22 mouse cellular contexts compared by ENCODE assay signal in genomic region chr11:121015472-121015871, GRCm38 (mm10). TPM values are rescaled to one million over a fixed set of nuclear protein-coding genes. Genes with fewer than 3 reads are reported as not detected.
DNase-seq lines count a peak whose midpoint lies in the region; ATAC-seq and TF ChIP-seq lines count a peak whose summit lies in the region.
"Had no signal": no experiment of that assay in that cellular context is flagged by ENCODE, and none has a peak within 500 bp of the region (broad histone marks: within the 10 kb centered on the region; RNA-seq: fewer than 3 reads in every experiment).

No protein-coding gene starts in this region.

- H3K4me2 ChIP-seq in kidney, postnatal 0 days (ENCODE audit: low read length): 0 out of 2 replicates have a peak overlapping the region, but pooled peaks have one; percentile 41
- H3K4me2 ChIP-seq in intestine, embryonic 14.5 days (ENCODE audit: low read length): peak overlapping the region; percentile 46

- H3K4me1 ChIP-seq in heart, embryonic 10.5 days: peaks cover 16% of the 10 kb centered on the region
- H3K4me1 ChIP-seq in kidney, postnatal 0 days (replicated peaks; ENCODE audit: insufficient read depth, low read length): no peaks in the 10 kb centered on the region
- H3K4me1 ChIP-seq in intestine, embryonic 14.5 days (replicated peaks; ENCODE audit: control insufficient read depth, insufficient read depth, low read length): peaks cover 6% of the 10 kb centered on the region
- H3K4me1 ChIP-seq: hindbrain, embryonic 15.5 days had no signal

- H3K4me3 ChIP-seq in heart, embryonic 10.5 days: no peak overlapping the region
- H3K4me3 ChIP-seq in kidney, postnatal 0 days (replicated peaks; ENCODE audit: low read depth, low read length): no peak overlapping the region
- H3K4me3 ChIP-seq in intestine, embryonic 14.5 days (ENCODE audit: low read depth, low read length): no peak overlapping the region

- 47% methylated on average over 6 of the region's 6 CpGs for WGBS in heart, embryonic 10.5 days
- WGBS in kidney, postnatal 0 days: 50% methylated on average over 6 of the region's 6 CpGs
- WGBS in intestine, embryonic 14.5 days: 33% methylated on average over 6 of the region's 6 CpGs

- TF ChIP-seq CTCF in kidney, postnatal 0 days (IDR thresholded peaks at IDR 0.05; ENCODE audit: low read depth): no peak

- no peaks in the 10 kb centered on the region for H3K36me3 ChIP-seq in heart, embryonic 10.5 days
- H3K36me3 ChIP-seq in kidney, postnatal 0 days (ENCODE audit: insufficient read depth, low read length): no peaks in the 10 kb centered on the region
- H3K36me3 ChIP-seq in intestine, embryonic 14.5 days (ENCODE audit: control insufficient read depth, insufficient read depth, low read length): no peaks in the 10 kb centered on the region
- H3K36me3 ChIP-seq: embryonic facial prominence, embryonic 15.5 days; G1E; hindbrain, embryonic 15.5 days had no signal

- H3K9me3 ChIP-seq in heart, embryonic 10.5 days: no peaks in the 10 kb centered on the region
- no peaks in the 10 kb centered on the region for H3K9me3 ChIP-seq in kidney, postnatal 0 days (replicated peaks; ENCODE audit: low read length)
- no peaks in the 10 kb centered on the region for H3K9me3 ChIP-seq in intestine, embryonic 14.5 days (ENCODE audit: control insufficient read depth, low read length)
- H3K9me3 ChIP-seq: embryonic facial prominence, embryonic 15.5 days; G1E; hindbrain, embryonic 15.5 days had no signal

- ATAC-seq in kidney, postnatal 0 days (replicated peaks; ENCODE audit: low FRiP score, low read depth): no peak
- ATAC-seq in intestine, embryonic 14.5 days (replicated peaks; ENCODE audit: low FRiP score, low TSS enrichment, low read depth): no peak

- H3K27me3 ChIP-seq in heart, embryonic 10.5 days (ENCODE audit: insufficient read depth, poor library complexity, severe bottlenecking): peaks cover 35% of the 10 kb centered on the region
- no peaks in the 10 kb centered on the region for H3K27me3 ChIP-seq in kidney, postnatal 0 days (ENCODE audit: insufficient read depth, low read length)
- no peaks in the 10 kb centered on the region for H3K27me3 ChIP-seq in intestine, embryonic 14.5 days (replicated peaks; ENCODE audit: control insufficient read depth, insufficient read depth, low read length)
- H3K27me3 ChIP-seq: embryonic facial prominence, embryonic 15.5 days; hindbrain, embryonic 15.5 days had no signal

- 0 out of 2 replicates have a peak overlapping the region, but pooled peaks have one; percentile 29 for H3K27ac ChIP-seq in heart, embryonic 10.5 days
- H3K27ac ChIP-seq in kidney, postnatal 0 days: no peak overlapping the region
- peak overlapping the region; percentile 43 for H3K27ac ChIP-seq in intestine, embryonic 14.5 days (ENCODE audit: low read depth)
- H3K27ac ChIP-seq: embryonic facial prominence, embryonic 15.5 days; hindbrain, embryonic 15.5 days; liver, embryonic 14.5 days had no signal

- intact Hi-C loops in heart, postnatal 14 days (cut with DNase I): no loop called here
- intact Hi-C loops in gastrocnemius, postnatal 36 days (cut with DNase I): loop anchor here (5.0 kb wide), 1 partner anchor 187 kb away; the partner anchor contains the start of genes Hexdc and Ogfod3
- intact Hi-C loops in left cerebral cortex, postnatal 25 days (cut with DNase I): no loop called here

- H3K9ac ChIP-seq in kidney, postnatal 0 days (ENCODE audit: low read depth, low read length): no peak overlapping the region
- no peak overlapping the region for H3K9ac ChIP-seq in intestine, embryonic 14.5 days (ENCODE audit: low read length)
- H3K9ac ChIP-seq: embryonic facial prominence, embryonic 15.5 days; hindbrain, embryonic 15.5 days; liver, embryonic 14.5 days had no signal

- DNase-seq in heart, embryonic 10.5 days (ENCODE audit: low spot score): no peak
- DNase-seq in heart, postnatal 14 days: no peak
- no peak for DNase-seq in kidney, postnatal 0 days (ENCODE audit: low spot score)
- no peak for DNase-seq in kidney, postnatal 25 days
- DNase-seq in intestine, embryonic 14.5 days (ENCODE audit: low spot score): no peak
- peak; percentile 62 for DNase-seq in lung, postnatal 10 days
- no peak for DNase-seq in gastrocnemius, postnatal 36 days
- DNase-seq in left cerebral cortex, postnatal 25 days (ENCODE audit: low spot score in 2 of 2): no peak
- DNase-seq: gastrocnemius, postnatal 10 days had no signal

RNA-seq across cellular contexts. Expression of gene Cd7, which starts 23.7 kb away (rescaled TPM):
- not detected in 2 replicates for polyA plus RNA-seq in heart, embryonic 10.5 days (2016; fragmentation: Nextera tagmentation; extraction: Ambion mirVana)
- under 1 TPM in 1 of 2 experiments, not detected in 1; 0.29 TPM for total RNA-seq in heart, postnatal 14 days (2021)
- polyA plus RNA-seq in kidney, postnatal 0 days (2015; fragmentation: Nextera tagmentation; extraction: Ambion mirVana): 0.16 and 0.23 TPM in 2 replicates
- polyA plus RNA-seq in intestine, embryonic 14.5 days (2014; fragmentation: Nextera tagmentation; extraction: Ambion mirVana): 2.9 and 4.1 TPM in 2 replicates
- total RNA-seq in gastrocnemius, postnatal 36 days (2021): not detected
- 1 to 10 TPM; 1.6 to 1.7 TPM for total RNA-seq in left cerebral cortex, postnatal 25 days (2021)
- total RNA-seq: G1E; gastrocnemius, postnatal 10 days; layer of hippocampus, adult 2 months; layer of hippocampus, postnatal 36 days had no signal
- polyA plus RNA-seq: G1E; hindbrain, embryonic 15.5 days; midbrain, embryonic 14.5 days had no signal

RNA-seq across cellular contexts. Expression of gene Csnk1d, which starts 24.3 kb away (rescaled TPM):
- 85.2 and 99.8 TPM in 2 replicates for polyA plus RNA-seq in heart, embryonic 10.5 days (2016; fragmentation: Nextera tagmentation; extraction: Ambion mirVana)
- total RNA-seq in heart, postnatal 14 days (2021): 10 to 100 TPM; 70.8 to 73.8 TPM
- 102 and 106 TPM in 2 replicates for polyA plus RNA-seq in kidney, postnatal 0 days (2015; fragmentation: Nextera tagmentation; extraction: Ambion mirVana)
- 68.7 and 70.2 TPM in 2 replicates for polyA plus RNA-seq in intestine, embryonic 14.5 days (2014; fragmentation: Nextera tagmentation; extraction: Ambion mirVana)
- 10 to 100 TPM; 51.6 to 54.5 TPM for total RNA-seq in gastrocnemius, postnatal 36 days (2021)
- total RNA-seq in left cerebral cortex, postnatal 25 days (2021): 100 to 1,000 TPM; 116 to 122 TPM

RNA-seq across cellular contexts. Expression of gene Sectm1b, which starts 47.9 kb away (rescaled TPM):
- not detected in 2 replicates for polyA plus RNA-seq in heart, embryonic 10.5 days (2016; fragmentation: Nextera tagmentation; extraction: Ambion mirVana)
- not detected for total RNA-seq in heart, postnatal 14 days (2021)
- 2.0 and 2.4 TPM in 2 replicates for polyA plus RNA-seq in kidney, postnatal 0 days (2015; fragmentation: Nextera tagmentation; extraction: Ambion mirVana)
- 1.5 and 1.8 TPM in 2 replicates for polyA plus RNA-seq in intestine, embryonic 14.5 days (2014; fragmentation: Nextera tagmentation; extraction: Ambion mirVana)
- total RNA-seq in gastrocnemius, postnatal 36 days (2021): not detected
- not detected for total RNA-seq in left cerebral cortex, postnatal 25 days (2021)
- total RNA-seq: adrenal gland, postnatal 14 days; gastrocnemius, postnatal 10 days; heart, adult 8-10 months; layer of hippocampus, adult 2 months; layer of hippocampus, postnatal 36 days; left cerebral cortex, postnatal 14 days; megakaryocyte progenitor cell, adult 5-6 weeks had no signal
- polyA plus RNA-seq: brain, embryonic 14.5 days; G1E; hindbrain, embryonic 15.5 days; limb, embryonic 14.5 days; midbrain, embryonic 14.5 days had no signal
